Mouse (Mus musculus) kidney, embryonic 15.5 days (tissue): ENCODE results near the gene Ciapin1. TPM values are rescaled to one million over a fixed set of nuclear protein-coding genes. Genes with fewer than 3 reads are reported as not detected.

Source experiments
- ATAC-seq: fragments of 200-750 bp; cut with Nextera tagmentation; replicated peaks from 2 replicates; pipeline ENCODE4 v1.8.0; 2017; ENCODE audit warnings: moderate TSS enrichment; ENCODE audit not compliant: low FRiP score
- H3K27ac ChIP-seq: fragments of 300-500 bp; sonication (generic); 2 replicates; pipeline ENCODE4 v1.5.1; 2015; ENCODE audit warnings: mild to moderate bottlenecking, inconsistent platforms
- H3K27me3 ChIP-seq: fragments of 300-500 bp; sonication (generic); 2 replicates; pipeline ENCODE4 v1.6.1; 2015; ENCODE audit warnings: inconsistent platforms
- H3K36me3 ChIP-seq: fragments of 300-500 bp; sonication (generic); 2 replicates; pipeline ENCODE4 v1.6.1; 2015; ENCODE audit warnings: inconsistent platforms
- H3K4me1 ChIP-seq: fragments of 300-500 bp; sonication (generic); 2 replicates; pipeline ENCODE4 v1.6.1; 2015; ENCODE audit warnings: inconsistent platforms
- H3K4me2 ChIP-seq: fragments of 300-500 bp; sonication (generic); 2 replicates; pipeline ENCODE4 v1.6.1; 2015; ENCODE audit warnings: moderate library complexity, mild to moderate bottlenecking, inconsistent platforms
- H3K4me3 ChIP-seq: fragments of 300-500 bp; sonication (generic); replicated peaks from 2 replicates; pipeline ENCODE4 v1.5.1; 2015; ENCODE audit warnings: mild to moderate bottlenecking, inconsistent platforms
- H3K9ac ChIP-seq: fragments of 300-500 bp; sonication (generic); 2 replicates; pipeline ENCODE4 v1.6.1; 2015; ENCODE audit warnings: mild to moderate bottlenecking, inconsistent platforms
- H3K9me3 ChIP-seq: fragments of 300-500 bp; sonication (generic); replicated peaks from 2 replicates; pipeline ENCODE4 v1.6.1; 2016; ENCODE audit warnings: inconsistent platforms
- WGBS: fragments of 180-500 bp; shearing (Covaris S2); methylation state at CpG from one replicate; pipeline ENCODE4 v1.1.7; 2015; ENCODE audit warnings: mixed read lengths; 5-methylcytosine and 5-hydroxymethylcytosine counted together
- polyA plus RNA-seq: library from polyadenylated mRNA; unstranded; fragments of >200 nt; fragmentation: Nextera tagmentation; extraction: Ambion mirVana; gene quantifications from 2 replicates; pipeline ENCODE4 v1.2.1, GENCODE M21; 2015

The Ciapin1 gene
- polyA plus RNA-seq, 1 experiment from 2014 or later = 126 TPM

GRCm38 (mm10) chr8:94802375-94802774, 35.8 kb downstream of the Ciapin1 start:
- no peak overlapping the region for H3K4me3 ChIP-seq
- no peak overlapping the region for H3K4me2 ChIP-seq

DNA sequence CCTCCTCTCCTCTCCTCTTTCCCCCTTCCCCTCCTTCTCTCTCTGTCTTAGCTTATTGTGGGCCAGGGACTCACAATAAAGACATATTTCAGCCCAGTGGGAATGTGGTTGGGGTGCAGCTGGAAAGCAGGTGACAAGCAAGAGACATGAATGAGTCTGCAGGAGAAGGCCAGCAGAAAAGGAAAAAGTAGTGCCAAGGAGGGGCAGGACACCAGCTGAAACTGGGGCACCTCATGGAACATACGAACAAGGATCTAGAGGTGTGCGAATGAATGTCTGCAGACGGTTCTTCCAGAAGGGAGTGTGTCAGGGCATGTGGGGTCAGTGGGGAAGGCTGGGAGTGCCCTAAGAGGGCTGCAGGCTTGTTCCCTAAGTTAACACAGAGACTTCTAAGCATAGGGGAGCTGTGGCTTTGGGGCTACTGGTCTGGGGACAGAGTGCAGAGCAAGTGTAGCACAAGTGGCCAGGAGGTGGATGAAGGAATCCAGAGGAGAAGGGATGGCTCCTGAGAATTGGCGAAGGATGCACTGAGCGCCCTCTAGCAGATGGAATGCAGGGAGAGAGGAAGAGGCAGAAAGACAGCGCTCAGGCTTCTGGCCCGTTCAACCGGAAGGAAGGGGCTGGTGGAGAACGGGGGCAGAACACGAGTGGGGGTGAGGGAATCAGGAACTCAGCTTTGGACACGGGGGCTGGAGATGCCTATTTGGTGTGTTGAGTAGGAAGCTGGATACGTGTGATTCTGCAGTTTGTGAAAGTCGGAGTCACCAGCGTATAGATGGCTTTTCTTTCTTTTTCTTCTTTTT, 36.7 kb downstream of the Ciapin1 start:
- 46% methylated on average over 14 of the region's 14 CpGs for WGBS
- H3K4me2 ChIP-seq = peak overlapping the region; percentile 30; the same call in 1 of the 2 replicates

More at GRCm38 (mm10) chr8:94802375-94802774, 35.8 kb downstream of the Ciapin1 start:
- H3K27ac ChIP-seq = no peak overlapping the region
- H3K36me3 ChIP-seq = no peaks in the 10 kb centered on the region
- no peak overlapping the region for H3K9ac ChIP-seq
- no peak for ATAC-seq
- H3K9me3 ChIP-seq = no peaks in the 10 kb centered on the region
- H3K27me3 ChIP-seq = no peaks in the 10 kb centered on the region
- H3K4me1 ChIP-seq = peaks cover 9% of the 10 kb centered on the region; the same call in 1 of the 2 replicates
- 68% methylated on average over 4 of the region's 4 CpGs for WGBS

DNA sequence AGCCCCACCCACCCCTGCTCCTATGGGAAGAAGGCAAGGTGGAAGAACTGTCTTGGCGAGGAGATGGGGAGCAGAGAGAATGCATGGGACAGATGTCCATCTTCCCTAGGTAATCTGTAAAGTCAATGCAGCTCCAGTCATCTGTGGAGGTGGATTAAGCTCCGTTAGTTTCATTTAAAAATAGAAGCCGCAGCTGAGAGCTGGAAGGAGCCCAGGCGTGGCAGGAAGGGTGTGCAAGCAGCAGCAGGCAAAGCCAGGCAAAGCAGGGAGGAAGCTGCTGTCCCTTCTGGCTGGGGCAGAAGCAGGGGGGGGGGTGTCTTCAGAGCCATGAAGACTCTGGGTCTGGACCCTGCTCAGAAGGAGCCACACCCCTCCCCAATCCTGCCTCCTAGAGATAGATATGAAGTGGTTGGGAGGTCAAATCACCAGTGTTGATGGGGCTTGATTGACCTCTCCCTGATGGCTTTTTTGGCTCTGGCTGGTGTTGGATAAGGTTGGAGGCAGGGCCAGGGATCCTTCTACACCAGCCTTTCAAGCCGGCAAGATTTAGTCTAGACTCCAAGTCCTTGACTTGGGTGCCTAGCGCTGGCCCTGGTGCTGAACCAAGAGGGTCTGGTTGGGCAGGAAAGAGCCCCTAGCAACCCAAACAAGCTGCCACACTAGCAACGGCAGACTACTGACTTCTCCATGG, 37.7 kb downstream of the Ciapin1 start:
- H3K4me2 ChIP-seq = no peak overlapping the region
- no peak overlapping the region for H3K4me3 ChIP-seq
- no peaks in the 10 kb centered on the region for H3K36me3 ChIP-seq
- no peak for ATAC-seq
- H3K9ac ChIP-seq = no peak overlapping the region
- 60% methylated on average over 7 of the region's 7 CpGs for WGBS
- no peaks in the 10 kb centered on the region for H3K9me3 ChIP-seq
- H3K27ac ChIP-seq = no peak overlapping the region
- peaks cover 9% of the 10 kb centered on the region; the same call in 1 of the 2 replicates for H3K4me1 ChIP-seq
- H3K27me3 ChIP-seq = no peaks in the 10 kb centered on the region

More for the DNA sequence above, 36.7 kb downstream of the Ciapin1 start:
- Histone ChIP-seq H3K36me3 (no peaks in the 10 kb centered on the region), H3K4me1 (peaks cover 9% of the 10 kb centered on the region; the same call in 1 of the 2 replicates), H3K27ac (no peak overlapping the region), H3K27me3 (no peaks in the 10 kb centered on the region), H3K9ac (no peak overlapping the region), H3K9me3 (no peaks in the 10 kb centered on the region), H3K4me3 (no peak overlapping the region)
- ATAC-seq = no peak

DNA sequence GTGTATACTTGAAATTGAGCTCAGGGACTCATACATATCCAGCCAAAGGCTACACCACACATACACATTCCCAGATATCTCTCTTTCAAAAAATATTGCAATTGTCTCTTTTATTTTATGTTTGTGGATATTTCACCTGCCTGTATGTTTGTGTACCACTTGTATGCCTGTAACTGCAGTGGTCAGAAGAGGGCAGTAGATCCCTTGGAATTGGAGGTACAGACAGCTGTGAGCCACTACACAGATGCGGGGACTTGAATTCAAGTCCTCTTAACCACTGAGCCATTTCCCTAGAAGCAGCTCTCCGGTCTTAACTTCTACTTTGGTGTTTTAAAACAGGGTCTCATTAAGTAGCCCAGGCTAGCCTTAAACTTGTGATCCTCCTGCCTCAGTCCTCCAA, 43.4 kb downstream of the Ciapin1 start:
- Histone ChIP-seq H3K27me3 (no peaks in the 10 kb centered on the region), H3K4me3 (no peak overlapping the region), H3K4me2 (no peak overlapping the region), H3K9me3 (no peaks in the 10 kb centered on the region), H3K27ac (no peak overlapping the region), H3K4me1 (no peaks in the 10 kb centered on the region), H3K9ac (no peak overlapping the region), H3K36me3 (no peaks in the 10 kb centered on the region)
- 93% methylated on average over 2 of the region's 2 CpGs for WGBS
- no peak for ATAC-seq

DNA sequence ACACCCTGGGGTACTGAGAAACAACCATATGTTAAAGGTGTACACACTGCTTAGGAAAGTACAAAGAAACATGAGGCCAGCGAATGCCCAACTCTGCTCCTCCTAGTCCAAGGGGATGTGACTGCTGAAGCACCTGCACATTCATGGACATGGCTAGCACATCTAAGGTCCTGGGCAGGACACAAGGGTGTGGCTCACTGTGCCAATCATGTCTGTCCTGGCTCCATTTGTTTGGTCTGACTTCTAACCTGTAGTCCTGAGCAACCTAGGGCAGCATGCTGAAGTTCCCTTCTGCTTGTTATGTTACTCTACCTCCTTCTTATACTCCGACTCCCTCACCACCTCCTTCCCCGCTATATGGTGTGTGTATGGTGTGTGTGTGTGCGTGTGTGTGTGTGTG, 43.8 kb downstream of the Ciapin1 start:
- Histone ChIP-seq H3K36me3 (no peaks in the 10 kb centered on the region), H3K4me1 (no peaks in the 10 kb centered on the region), H3K27me3 (no peaks in the 10 kb centered on the region), H3K4me2 (no peak overlapping the region), H3K27ac (no peak overlapping the region), H3K9ac (no peak overlapping the region), H3K9me3 (no peaks in the 10 kb centered on the region), H3K4me3 (no peak overlapping the region)
- 84% methylated on average over 4 of the region's 4 CpGs for WGBS
- ATAC-seq = no peak

DNA sequence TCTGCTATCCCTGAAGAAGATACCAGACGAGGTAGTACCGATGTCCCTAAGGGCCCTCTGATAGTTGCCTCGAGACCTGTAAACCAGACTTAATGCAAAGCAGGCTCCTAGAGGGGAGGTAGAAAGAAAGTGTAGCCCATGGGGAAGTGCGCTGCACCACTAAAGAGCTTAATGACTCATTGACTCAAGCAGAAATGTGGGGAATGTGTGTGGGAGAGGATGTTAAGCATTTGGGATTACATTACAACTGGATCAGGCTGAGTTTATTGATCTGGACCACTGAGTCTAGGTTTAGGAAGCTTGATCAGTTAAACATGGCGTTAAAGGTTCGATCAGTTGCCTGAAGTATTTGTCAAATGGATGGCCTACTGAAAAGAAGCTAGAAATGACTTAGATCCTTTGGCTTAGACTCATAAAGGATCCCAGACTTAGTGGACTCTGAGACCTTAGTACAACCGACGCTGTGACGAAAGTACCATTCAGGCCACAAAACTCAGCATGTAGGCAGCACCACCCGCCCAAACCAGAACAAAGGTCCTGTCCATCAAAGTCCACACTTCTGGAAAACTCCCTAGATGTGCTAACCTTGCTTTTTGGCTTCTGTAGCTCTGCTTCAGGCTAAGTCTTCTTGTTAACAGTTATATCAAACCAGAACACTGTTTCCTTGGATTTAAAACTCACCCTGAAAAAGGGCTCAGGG, 48.8 kb downstream of the Ciapin1 start:
- H3K27ac ChIP-seq = no peak overlapping the region
- H3K9me3 ChIP-seq = no peaks in the 10 kb centered on the region
- ATAC-seq = no peak
- H3K4me2 ChIP-seq = no peak overlapping the region
- no peak overlapping the region for H3K9ac ChIP-seq
- H3K27me3 ChIP-seq = no peaks in the 10 kb centered on the region
- H3K4me3 ChIP-seq = no peak overlapping the region
- WGBS = 71% methylated on average over 10 of the region's 10 CpGs
- H3K36me3 ChIP-seq = no peaks in the 10 kb centered on the region
- H3K4me1 ChIP-seq = peaks cover 10% of the 10 kb centered on the region

GRCm38 (mm10) chr8:94787524-94788501, 50.3 kb downstream of the Ciapin1 start:
- H3K27ac ChIP-seq = peak overlapping the region; percentile 75
- H3K9me3 ChIP-seq = no peaks in the 10 kb centered on the region
- ATAC-seq = peak; percentile 83
- H3K36me3 ChIP-seq = no peaks in the 10 kb centered on the region
- H3K27me3 ChIP-seq = no peaks in the 10 kb centered on the region
- no peak overlapping the region for H3K4me2 ChIP-seq
- no peak overlapping the region for H3K4me3 ChIP-seq
- peaks cover 10% of the 10 kb centered on the region for H3K4me1 ChIP-seq
- no peak overlapping the region for H3K9ac ChIP-seq
- 59% methylated on average over 15 of the region's 15 CpGs for WGBS

DNA sequence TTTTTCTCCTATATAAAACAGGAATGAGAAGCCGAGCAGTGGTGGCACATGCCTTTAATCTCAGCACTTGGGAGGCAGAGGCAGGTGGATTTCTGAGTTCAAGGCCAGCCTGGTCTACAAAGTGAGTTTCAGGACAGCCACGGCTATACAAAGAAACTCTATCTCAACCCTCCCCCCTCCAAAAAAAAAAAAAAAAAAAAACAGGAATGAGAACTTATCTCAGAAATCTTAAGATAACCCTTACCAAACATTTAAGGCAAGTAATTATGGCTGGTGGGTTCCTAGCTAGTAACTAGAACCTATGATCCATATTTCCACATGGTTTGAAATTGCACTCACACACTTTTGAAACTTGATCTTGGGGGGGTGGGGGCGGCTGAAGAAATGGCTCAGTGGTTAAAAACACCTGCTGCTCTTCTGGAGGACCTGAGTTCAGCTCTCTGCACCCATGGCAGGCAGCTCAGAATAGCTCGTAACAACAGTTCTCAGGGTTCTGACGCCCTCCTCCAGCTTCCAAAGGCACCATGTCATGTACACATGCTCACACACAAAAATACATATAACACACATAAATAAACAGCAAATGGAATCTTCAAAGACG, 52.1 kb downstream of the Ciapin1 start:
- Histone ChIP-seq H3K9me3 (no peaks in the 10 kb centered on the region), H3K4me3 (no peak overlapping the region), H3K4me1 (peaks cover 18% of the 10 kb centered on the region), H3K27me3 (no peaks in the 10 kb centered on the region), H3K9ac (no peak overlapping the region), H3K36me3 (no peaks in the 10 kb centered on the region), H3K4me2 (no peak overlapping the region), H3K27ac (no peak overlapping the region)
- 69% methylated on average over 6 of the region's 6 CpGs for WGBS
- no peak for ATAC-seq

DNA sequence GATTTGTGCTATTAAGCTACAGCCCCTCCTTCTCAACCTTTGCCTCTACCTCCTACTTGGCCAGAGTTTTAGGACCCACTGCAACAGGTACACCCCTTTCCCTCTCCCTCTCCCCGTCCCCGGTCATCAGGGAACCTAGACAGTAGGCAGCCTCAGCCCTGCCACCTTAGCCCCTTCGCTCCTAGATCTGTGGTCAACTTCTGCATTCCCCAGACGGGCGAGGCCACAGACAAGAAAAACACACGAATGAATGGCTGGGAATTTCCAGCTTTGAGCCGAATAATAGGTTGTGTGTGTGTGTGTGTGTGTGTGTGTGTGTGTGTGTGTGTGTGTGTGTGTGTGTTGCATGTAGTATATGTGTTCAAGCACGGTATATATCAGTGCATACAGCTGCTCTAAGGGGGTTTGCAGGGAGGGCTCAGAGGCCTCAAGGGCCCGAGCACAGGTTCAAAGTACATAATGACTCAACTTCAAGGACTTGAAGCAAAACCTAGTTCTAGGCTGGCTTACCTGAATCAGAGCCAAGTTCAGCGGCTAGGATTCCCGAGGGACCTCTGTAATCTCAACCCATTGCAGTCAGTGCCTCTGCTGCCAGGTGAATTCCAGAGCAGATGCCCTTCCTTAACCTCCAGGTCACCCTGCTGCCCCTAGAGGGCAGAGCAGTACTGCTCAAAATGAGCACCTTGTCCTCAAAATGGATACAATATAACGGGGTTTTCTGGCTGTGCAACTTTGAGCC, 52.7 kb downstream of the Ciapin1 start:
- no peak overlapping the region for H3K9ac ChIP-seq
- H3K36me3 ChIP-seq = no peaks in the 10 kb centered on the region
- H3K4me1 ChIP-seq = peaks cover 22% of the 10 kb centered on the region
- H3K9me3 ChIP-seq = no peaks in the 10 kb centered on the region
- H3K4me3 ChIP-seq = no peak overlapping the region
- no peak for ATAC-seq
- H3K27ac ChIP-seq = peak overlapping the region; percentile 28; the same call in 1 of the 2 replicates
- WGBS = 62% methylated on average over 12 of the region's 12 CpGs
- no peak overlapping the region for H3K4me2 ChIP-seq
- no peaks in the 10 kb centered on the region for H3K27me3 ChIP-seq

GRCm38 (mm10) chr8:94783890-94784289, 54.3 kb downstream of the Ciapin1 start:
- 65% methylated on average over 4 of the region's 4 CpGs for WGBS
- Histone ChIP-seq H3K9ac (no peak overlapping the region), H3K27ac (no peak overlapping the region), H3K9me3 (no peaks in the 10 kb centered on the region), H3K27me3 (no peaks in the 10 kb centered on the region), H3K4me1 (peaks cover 29% of the 10 kb centered on the region), H3K36me3 (no peaks in the 10 kb centered on the region), H3K4me2 (no peak overlapping the region), H3K4me3 (no peak overlapping the region)
- no peak for ATAC-seq
